Mouse (Mus musculus) neural tube, embryonic 10.5 days (tissue): ENCODE results near the gene Inpp5b.
A peak's percentile ranks its signal among the peaks of the same experiment; 100 is the strongest.
"Not testable (repeated sequence)": the region's sequence is repeated elsewhere in the genome, so short reads cannot be mapped to it uniquely, and the experiment has no call there.

Source experiments
- DNase-seq: peaks from one replicate; pipeline ENCODE4 v3.0.0-alpha.2; 2017; ENCODE audit warnings: low spot score; ENCODE audit errors: extremely low spot score

Gene Inpp5b

DNA sequence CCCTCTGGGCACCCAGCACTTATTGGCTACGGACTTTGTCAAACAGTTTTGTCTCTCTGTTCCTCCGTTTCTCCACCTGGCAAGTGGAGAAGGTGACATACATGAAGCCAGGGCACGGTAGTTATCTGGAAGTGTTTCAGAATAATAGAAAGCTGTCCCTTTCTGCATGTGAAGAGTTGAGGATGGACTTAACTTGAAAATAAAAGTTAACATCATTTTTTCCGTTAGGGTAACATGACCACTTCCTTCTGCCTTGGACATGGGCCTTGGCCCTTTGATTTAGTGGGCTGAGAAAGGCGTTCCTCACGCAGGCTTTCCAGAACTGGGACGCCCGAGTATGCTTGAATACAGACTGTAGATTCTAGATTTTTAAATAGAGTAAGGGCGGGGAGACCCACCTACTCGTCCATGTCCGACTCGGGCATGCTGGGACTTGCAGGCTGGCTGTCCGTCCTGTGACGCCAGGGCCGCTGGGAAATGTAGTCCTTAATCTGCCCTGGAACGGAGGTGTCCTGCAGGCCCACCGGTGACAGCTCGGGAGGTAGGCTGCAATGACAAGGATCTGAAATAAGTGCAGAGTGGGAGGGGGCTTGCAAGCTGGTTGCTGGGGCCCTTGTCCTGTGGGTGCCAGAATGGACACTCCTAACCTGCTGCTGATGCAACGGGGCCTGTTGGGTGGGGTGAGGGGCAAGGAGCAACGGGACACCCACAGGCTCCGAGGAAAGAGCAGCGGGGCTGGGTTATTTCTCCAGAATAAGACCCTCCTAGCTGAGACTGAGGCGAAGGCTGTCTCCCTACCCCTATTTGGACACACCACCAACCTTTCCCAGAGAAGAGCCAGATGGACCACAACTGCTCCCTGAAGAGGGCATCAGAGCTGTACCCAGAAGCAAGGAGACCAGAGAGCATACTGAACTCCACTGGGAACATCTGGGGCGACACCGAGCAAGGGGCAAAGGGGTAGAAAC is at the start of gene Inpp5b:
TSS of gene Inpp5b (plus strand) at position 475 of the 968 bp plus-strand sequence.
- DNase-seq = peak; percentile 73

DNA sequence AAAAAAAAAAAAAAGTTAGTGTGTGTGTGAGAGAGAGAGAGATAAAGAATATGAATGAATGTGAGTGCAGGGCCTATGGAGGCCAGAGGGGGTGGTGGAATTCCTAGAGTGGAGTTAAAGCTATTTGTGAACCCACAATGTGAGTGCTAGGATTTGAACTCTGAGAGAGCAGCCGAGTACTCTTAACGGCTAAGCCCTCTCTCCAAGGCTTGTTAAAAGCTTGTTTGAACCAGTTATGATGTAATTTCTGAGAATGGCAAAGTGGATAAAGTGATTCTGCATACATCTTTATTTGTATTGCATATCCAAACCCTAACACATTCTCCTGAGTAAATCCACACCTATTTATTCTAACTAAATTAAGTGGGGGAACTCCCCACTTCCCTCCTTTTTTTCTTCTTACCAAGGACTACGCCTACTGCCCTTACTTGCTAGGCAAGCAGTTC is 49.2 kb upstream of the Inpp5b start:
- peak; percentile 6 for DNase-seq

DNA sequence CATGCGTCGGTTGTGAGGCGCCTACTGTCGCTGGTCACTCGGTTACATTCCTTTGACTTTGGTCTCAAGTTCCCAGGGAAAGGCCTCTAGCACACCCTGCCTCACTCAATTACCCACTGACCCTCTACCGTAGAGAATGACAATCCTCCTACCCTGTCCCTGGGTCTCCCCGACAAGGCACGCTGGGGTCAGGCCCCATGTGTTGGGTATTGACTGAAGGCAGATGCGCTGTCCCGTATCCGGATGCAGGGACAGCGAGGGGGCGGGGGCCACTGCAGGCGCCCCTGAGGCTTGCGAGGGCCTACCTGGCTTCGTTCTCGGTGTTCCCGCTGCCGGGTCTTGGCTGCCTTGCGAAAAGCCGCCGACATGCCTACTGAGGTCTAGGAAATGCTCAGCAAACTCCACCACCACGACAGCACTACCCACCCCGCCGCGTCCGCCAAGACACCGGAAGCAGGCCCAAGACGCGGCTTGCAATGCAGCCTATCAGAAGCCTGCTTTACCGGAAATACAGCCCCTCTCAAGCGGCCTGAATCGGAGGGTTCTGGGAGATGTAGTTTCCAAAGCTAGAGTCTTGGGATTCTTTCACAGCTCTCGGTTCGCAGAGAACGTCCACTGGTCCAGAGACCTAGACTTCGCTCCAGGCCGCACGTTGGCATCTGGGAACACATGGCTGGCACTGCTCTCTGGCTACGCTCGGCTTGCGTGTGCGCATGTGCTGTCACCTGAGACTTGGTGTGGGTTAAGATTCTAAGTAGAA is 48.3 kb upstream of the Inpp5b start, which contains the start of gene Utp11:
TSS of gene Utp11 (minus strand) at position 466 of the 760 bp plus-strand sequence.
- DNase-seq = peak; percentile 83

DNA sequence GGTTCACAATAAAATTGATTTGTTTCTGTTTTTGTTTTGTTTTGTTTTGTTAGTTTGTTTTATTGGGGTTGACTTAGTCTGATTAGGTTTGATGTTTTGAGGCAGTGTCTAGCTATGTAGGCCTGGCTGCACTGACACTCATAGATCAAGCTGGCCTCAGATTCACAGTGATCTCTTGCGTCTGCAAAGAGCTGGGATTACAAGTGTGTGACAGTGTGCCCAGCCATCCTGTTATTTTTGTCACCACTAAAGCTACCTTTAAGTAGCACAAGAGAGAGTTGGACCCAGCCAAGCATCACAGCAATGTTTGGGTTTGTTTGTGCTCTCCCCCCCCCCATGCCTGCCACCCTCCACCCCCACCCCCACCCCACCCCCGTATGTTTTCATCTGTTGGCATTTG is 47.1 kb upstream of the Inpp5b start:
- peak; percentile 9 for DNase-seq

DNA sequence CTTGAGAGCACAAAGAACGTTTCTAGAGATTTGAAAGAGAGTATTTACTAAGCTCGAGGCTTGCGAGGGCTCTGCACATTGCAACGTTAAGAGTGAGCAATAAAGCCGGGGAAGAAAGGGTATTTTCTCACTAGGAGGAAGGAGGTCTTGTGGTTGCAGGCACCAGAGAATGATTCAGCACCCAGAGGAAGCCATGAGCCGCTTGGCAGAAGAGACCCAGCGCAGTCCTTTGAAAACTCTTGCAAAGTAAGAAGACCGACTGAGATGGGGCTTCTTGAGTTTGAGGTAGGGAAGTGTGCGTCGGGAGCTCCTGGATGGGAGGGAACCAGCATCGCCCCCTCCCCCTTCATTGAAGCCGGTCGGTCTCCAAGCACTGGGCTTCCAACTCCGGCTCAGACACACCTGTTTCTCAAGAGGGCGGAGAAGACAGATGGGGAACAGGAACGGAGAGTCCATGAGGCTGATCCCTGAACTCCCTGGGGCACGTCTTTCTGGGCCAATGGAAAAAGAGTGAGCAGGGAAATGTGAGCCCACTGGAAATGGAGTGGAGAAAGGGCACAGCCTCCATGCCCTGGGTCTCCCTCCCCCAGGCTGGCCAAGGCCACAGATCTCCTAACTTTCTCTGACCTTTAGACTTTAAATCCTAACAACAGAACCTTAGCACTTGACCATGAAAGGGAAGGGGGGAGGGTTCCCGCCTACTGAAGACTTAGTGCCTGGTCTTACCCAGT is 45.7 kb upstream of the Inpp5b start:
- no peak for DNase-seq

DNA sequence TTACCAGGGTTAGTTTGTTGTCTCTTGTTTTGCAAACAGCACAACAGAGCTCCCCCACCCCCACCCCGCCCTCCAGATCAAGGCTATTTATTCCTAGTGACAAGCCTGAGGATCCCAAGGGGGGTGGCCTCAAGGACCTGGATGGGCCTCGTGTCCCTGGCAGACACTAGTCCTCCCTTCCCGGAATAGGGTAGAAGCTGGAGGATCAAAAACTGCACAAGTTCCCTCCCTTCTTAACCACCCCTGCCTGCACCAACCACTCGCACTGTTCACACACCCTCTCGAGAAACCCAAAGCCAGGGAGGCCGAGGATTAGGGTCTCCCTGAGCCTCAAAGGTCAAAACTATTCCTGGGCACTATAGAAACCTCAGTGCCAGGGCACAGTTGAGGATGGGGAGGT is 41.9 kb upstream of the Inpp5b start:
- DNase-seq = no peak

DNA sequence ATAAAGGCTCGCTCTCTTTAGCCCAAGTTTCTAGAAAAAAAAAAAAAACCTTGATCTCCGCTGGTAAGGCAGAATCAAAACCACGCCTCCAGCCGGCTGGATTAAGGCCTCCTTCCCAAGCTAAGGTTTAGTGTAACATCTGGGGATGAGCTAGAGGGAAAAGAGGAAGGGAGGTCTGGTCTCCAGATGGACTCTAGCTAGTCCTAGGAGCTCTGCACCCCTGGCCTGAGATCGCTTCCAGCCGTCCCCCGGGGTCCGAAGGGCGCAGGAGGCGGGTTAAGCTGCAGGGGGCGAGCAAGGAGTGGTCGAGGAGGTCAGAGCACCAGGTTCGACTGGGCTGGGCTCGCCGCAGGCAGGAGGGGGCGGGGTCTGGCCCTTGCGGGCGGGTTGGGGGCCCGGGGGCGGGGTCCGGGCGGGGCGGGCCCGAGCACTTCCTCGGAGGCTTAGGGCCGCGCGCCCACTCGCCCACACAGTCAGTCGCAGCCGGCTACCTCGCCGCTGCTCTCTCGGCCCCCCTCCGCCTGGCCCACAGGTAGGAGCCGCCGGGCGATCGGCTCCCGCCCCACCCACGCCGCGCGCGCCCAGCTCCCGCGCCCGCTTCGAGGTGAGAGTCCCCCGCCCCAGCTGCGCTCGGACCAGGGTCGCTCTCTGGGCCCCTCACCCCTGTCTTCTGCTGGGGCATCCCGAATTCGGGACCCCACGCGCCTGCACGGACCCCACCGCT is 41.2 kb upstream of the Inpp5b start, which contains the start of gene Fhl3:
TSS of gene Fhl3 (plus strand) at position 454 of the 724 bp plus-strand sequence.
- peak; percentile 83 for DNase-seq

DNA sequence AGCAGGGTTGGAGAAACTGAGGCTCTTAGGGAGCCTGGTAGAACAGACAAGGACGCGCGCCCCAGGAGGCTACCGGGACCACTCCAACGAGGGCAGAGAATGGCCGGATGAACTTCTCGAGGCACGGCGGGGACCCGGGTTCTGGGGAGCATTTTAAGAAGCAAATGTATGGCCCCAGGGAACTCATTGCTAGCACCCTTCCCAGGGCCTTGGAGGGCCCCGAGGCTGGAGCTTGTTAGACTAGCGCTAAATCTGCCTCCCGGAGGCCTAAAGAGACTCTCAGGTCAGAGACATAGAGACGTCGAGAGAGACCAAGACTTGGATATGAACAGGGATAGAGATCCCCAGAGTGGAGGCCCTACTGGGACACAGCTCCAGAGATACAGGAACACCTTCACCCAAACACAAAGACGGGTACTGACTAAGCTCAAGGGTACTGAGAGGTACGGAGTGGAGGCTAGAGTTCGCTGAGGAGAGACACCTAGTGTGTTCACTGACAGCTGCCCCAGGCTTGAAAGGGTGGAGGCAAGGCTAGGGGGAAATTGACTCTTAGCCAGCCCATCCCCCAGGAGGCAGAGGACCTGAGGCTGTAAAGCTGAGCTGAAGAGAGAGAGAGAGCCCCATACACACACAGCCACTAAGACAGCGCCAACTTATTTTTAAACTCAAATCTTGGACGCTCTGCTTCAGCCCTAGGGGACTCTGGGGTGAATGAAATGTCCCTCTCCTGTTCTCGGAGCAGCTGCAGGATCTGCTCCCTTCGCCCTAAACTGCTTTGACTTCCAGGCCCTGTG is 40.4 kb upstream of the Inpp5b start:
- peak; percentile 57 for DNase-seq

DNA sequence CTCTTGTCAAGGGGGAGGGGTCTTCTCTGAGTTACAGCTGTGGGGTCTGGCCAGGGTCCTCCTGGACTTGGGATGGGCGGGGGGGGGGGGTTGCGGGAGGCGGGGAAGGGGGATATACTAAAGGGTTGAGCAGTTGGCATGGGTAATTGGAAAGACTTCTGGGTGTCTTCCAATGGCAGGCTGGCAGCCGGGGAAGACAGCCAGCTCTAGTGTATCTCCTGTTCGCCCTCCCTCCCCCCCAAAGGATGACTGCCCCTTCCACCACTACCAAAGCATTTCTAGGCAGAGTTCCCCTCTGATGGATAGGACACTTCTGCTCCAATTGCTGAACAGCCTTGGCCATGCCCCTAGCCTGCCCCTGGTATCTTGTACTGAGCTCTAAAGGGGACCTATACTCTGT is 39.7 kb upstream of the Inpp5b start:
- no peak for DNase-seq

DNA sequence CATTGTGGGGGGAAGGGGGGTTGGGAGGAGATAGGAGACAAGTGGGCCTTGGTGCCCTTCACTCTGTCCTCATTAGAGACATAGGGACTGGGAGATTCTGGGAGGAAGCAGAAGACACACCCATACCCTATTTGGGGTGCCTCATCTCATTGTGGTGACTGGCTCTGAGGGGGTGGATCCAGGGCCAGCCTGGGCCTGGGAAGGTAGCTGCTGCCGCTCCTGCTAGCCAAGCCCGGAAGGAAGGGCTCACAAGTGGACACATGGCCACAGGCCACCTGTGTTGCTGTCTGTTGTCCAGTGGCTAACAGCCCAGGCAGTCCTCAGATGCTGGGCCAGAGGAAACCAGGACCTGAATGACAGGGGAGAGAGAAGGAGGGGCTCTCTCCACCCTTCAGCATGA is 38.2 kb upstream of the Inpp5b start:
- DNase-seq = no peak

DNA sequence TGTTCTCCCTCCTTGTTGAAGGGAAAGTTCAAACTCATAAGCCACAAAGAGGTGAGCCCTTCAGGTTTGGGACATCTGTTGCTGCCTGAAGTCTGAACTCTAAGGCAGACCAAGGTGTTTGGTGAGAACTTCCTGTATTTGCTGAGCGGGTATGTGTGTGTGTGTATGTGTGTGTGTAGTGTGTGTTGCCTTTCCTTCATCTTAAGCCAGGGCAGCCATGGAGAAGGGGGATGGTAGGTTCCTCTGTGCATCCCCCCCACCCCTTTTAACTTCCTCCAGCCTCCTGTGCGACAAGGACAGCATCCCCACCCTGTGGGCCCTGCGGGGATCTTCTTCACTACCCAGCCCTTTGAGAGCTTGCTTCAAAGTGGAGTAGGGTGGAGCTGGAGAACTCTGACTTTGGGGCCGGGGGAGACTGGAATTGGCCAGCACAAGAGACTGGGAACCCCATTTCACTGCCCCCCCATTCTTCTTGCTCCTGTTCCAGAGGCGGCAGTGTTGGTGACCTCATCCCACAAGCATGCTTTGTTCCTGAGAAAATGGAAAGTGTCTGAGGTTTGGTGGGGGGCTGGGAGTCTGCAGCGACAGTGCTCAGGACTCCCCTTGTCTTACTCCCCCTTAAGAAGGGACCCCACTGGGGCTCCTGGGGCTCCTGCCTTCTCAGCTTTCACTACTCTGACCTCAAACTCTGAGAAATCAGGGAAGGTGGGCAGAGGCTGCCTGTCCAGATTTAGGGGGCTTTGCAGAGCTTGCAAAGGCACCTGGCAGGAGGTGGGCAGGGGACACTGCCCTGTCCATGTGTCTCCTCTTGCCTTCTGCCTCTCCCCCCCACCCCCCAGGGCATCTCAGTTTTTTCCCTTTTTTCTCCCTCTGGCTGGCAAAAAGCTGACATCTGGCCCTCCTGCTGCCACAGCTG is 37.5 kb upstream of the Inpp5b start:
- no peak for DNase-seq

DNA sequence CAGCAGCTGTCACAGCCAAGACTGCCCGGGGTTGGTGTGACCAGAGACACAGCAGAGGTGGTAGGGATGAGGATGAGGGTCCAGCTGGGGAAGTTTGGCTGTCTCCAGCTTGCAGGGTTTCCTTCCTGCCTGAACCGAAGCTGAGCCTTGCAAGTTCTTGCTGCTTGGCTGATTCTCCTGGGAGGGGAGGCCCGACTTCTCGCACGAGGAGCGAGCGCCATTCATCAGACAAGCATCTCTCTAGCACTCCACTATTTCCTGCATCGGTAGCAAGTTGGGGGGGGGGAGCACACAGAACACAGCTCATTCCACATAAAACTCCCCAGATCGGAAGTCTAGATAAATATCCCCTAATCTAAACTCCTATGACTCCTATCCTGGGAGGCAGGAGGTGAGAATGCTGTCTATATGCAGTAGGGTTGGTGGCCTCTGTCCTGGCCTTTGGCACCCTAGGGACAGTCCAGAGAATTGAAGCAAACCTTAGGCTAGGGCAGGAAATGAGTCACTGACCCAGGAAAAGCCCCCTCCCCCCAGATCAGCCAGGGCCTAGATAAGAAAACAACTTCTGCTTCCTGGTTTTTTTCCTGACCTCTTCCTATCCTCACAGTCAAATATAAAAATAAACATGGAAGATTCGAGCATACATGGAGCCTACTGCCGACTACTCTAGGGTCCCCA is 36.7 kb upstream of the Inpp5b start:
- DNase-seq = peak; percentile 51

DNA sequence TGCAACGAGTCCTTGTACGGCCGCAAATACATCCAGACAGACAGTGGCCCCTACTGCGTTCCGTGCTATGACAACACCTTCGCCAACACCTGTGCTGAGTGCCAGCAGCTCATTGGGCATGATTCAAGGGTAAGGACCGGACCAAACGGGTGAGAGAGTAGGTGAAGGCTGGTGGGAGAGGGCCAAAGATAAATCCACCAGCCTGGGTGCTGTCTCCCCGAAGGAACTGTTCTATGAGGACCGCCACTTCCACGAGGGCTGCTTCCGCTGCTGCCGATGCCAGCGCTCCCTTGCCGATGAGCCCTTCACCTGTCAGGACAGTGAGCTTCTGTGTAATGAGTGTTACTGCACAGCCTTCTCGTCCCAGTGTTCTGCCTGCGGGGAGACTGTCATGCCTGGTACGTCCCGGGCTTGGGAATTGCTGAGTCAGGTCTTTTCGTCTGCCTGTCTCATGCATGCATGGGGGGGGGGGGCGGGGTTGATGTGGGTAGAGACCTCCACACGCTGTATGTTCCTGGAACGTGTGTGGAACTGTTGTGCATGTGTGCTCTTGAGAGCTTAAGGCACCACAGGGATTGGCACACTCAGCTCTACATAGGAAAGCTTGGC is 35.9 kb upstream of the Inpp5b start:
- no peak for DNase-seq

DNA sequence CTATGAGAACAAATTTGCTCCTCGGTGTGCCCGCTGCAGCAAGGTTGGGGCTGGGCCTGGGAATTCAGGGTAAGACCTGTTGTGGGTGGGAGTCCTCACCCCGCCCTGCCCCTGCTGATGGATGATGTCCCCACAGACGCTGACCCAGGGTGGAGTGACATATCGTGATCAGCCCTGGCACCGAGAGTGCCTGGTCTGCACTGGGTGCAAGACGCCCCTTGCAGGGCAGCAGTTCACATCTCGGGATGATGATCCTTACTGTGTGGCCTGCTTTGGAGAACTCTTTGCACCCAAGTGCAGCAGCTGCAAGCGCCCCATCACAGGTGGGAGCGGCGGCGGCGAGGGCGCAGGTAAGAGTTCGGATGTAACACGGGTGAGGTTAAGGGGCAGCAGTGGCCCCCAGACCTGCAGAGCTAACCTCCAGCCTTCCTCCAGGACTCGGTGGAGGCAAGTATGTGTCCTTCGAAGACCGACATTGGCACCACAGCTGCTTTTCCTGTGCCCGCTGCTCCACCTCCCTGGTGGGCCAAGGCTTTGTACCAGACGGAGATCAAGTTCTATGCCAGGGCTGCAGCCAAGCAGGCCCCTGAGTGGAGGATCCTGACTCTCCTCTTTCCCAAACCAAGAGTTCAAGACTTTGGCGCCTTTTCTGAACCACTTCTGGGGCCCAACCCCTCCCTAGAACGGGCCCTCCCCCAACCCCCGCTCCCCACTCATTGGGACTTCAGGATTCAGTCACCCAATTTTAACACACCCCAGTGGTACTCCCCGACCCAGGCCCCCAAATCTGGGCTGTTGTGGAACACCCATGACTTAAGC is 34.1 kb upstream of the Inpp5b start:
- not testable (repeated sequence) for DNase-seq

DNA sequence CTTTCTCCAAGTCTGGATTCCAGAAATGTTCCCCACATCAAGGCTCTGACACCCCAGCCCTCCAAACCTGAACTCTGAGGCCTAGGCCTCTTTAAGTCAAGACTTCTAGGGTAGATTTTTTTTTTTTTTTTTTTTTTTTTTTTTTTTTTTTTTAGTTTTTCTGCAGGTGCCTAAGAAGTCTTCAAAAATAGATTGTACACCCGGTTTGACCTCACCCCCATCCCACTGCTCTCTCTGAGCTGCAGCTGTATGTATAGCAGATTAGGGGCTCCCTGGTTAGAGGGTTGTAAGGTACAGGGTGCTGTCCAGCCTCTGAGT is 33.5 kb upstream of the Inpp5b start:
- not testable (repeated sequence) for DNase-seq

DNA sequence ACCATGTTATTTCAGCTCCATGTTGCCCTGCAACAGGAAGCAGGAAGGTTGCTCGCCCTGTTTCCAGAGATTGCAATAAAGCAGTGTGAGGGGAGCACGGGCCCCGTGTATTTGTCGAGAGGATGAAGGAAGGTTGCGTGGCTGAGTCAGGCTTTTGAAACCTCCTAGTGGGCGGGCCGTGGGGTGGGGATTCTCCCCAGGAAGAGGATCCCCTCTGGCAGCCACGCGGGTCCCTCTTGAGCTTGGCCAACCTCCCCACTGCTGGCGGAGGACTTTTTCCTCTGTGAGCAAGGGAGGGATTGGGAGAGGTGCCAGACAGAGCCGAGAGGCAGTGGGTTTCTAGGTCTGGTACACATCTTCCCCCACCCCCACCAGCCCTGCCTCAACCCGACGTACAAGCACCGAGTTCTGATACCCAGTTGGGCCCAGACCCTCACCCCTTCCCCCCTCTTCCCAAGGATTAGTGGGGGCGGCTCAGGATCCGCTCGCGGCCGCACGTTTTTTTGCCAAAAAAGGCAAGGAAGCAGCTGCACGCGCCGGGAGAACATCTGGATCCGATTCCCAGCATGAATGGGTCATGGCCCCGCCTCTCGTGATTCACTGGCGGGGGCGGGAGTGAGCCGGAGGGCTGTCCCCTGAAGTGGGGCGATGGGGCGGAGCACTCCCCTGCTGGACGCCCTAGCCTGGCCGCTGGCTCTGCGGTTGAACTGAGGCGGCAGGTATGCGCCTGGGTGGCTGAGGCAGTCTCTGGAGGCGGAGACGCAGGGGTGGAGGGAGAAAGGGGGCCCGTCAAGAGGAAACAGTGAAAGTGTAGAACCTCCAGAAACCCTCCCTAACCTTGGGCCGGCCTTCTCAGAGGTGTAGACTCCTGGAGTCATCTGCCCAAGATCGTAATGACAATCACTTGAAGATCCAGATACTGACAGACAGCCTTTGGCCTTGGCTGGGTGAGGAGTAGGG is 32.9 kb upstream of the Inpp5b start:
- DNase-seq = peak; percentile 91
